Mouse (Mus musculus) myocyte (in vitro differentiated cells): ENCODE measurements around the gene Vav3. TPM values are rescaled to one million over a fixed set of nuclear protein-coding genes. Genes with fewer than 3 reads are reported as not detected.

Experiments used
- H3K27me3 ChIP-seq: one replicate; pipeline ENCODE4 v1.6.1; 2011; ENCODE audit not compliant: control insufficient read depth, insufficient read depth, insufficient read length
- H3K36me3 ChIP-seq: one replicate; pipeline ENCODE4 v1.6.1; 2011; ENCODE audit not compliant: control insufficient read depth, insufficient read depth
- H3K4me2 ChIP-seq: one replicate; pipeline ENCODE4 v1.6.1; 2011; ENCODE audit warnings: low read depth, control low read depth
- H3K4me3 ChIP-seq: one replicate; pipeline ENCODE4 v1.5.1; 2011; ENCODE audit warnings: mild to moderate bottlenecking, control low read depth, moderate library complexity
- H3K79me2 ChIP-seq: one replicate; pipeline ENCODE4 v1.6.1; 2011; ENCODE audit not compliant: control insufficient read depth, insufficient read depth
- H3ac ChIP-seq: one replicate; pipeline ENCODE4 v1.6.1; 2011; ENCODE audit not compliant: control insufficient read depth, insufficient read length
- CEBPB ChIP-seq: IDR thresholded peaks from 2 replicates; pipeline ENCODE4 v1.6.1; 2011; ENCODE audit warnings: mild to moderate bottlenecking, moderate library complexity; ENCODE audit not compliant: poor library complexity, insufficient read depth, severe bottlenecking
- E2F4 ChIP-seq: IDR thresholded peaks from one replicate; pipeline ENCODE4 v1.6.1; 2011; ENCODE audit warnings: mild to moderate bottlenecking, control low read depth, moderate library complexity; ENCODE audit not compliant: insufficient read depth
- MAX ChIP-seq: IDR thresholded peaks from one replicate; pipeline ENCODE4 v1.6.1; 2011; ENCODE audit warnings: low read depth, mild to moderate bottlenecking, control low read depth
- MYOD1 ChIP-seq, 3 experiments: IDR thresholded peaks; one replicate each; pipeline ENCODE4 v1.6.1; 2011; ENCODE audit warnings: control low read depth in 2 of 3, low read depth in 2 of 3, mild to moderate bottlenecking in 2 of 3, moderate library complexity in 1 of 3; ENCODE audit not compliant: insufficient read length in 2 of 3, control insufficient read depth in 1 of 3
- MYOG ChIP-seq, 3 experiments: IDR thresholded peaks; one replicate each; pipeline ENCODE4 v1.6.1; 2011; ENCODE audit warnings: control low read depth in 2 of 3, low read depth in 2 of 3, mild to moderate bottlenecking in 2 of 3; ENCODE audit not compliant: insufficient read length in 2 of 3, control insufficient read depth in 1 of 3, insufficient read depth in 1 of 3
- POLR2A ChIP-seq: IDR thresholded peaks from one replicate; pipeline ENCODE4 v1.6.1; 2011; ENCODE audit warnings: low read depth, mild to moderate bottlenecking, control low read depth, moderate library complexity; ENCODE audit not compliant: insufficient read length
- POLR2AphosphoS2 ChIP-seq: IDR thresholded peaks from one replicate; pipeline ENCODE4 v1.6.1; 2011; ENCODE audit warnings: low read depth, control low read depth; ENCODE audit not compliant: insufficient read length
- REST ChIP-seq: IDR thresholded peaks from one replicate; pipeline ENCODE4 v1.6.1; 2011; ENCODE audit warnings: mild to moderate bottlenecking, control low read depth, moderate library complexity; ENCODE audit not compliant: insufficient read depth, insufficient read length
- SRF ChIP-seq: IDR thresholded peaks from one replicate; pipeline ENCODE4 v1.6.1; 2011; ENCODE audit warnings: low read depth; ENCODE audit not compliant: control insufficient read depth, insufficient read length
- TCF12 ChIP-seq: IDR thresholded peaks from one replicate; pipeline ENCODE4 v1.6.1; 2011; ENCODE audit warnings: mild to moderate bottlenecking, control low read depth; ENCODE audit not compliant: poor library complexity, insufficient read depth, severe bottlenecking
- TCF3 ChIP-seq: IDR thresholded peaks from one replicate; pipeline ENCODE4 v1.6.1; 2011; ENCODE audit warnings: low read depth, control low read depth; ENCODE audit not compliant: insufficient read length
- USF1 ChIP-seq: IDR thresholded peaks from one replicate; pipeline ENCODE4 v1.6.1; 2011; ENCODE audit warnings: low read depth, mild to moderate bottlenecking, control low read depth, moderate library complexity
- polyA plus RNA-seq: library from polyadenylated mRNA; unstranded; fragments of >200 nt; fragmentation: generic; extraction: Trizol; gene quantifications from one replicate; pipeline ENCODE4 v1.2.1, GENCODE M21; 2012; ENCODE audit warnings: missing spikeins

Gene Vav3
- polyA plus RNA-seq, 1 experiment, result 0.95 TPM

- no peak overlapping the region for H3ac ChIP-seq
- H3K4me3 ChIP-seq, result no peak overlapping the region
- no peaks in the 10 kb centered on the region for H3K27me3 ChIP-seq
- H3K36me3 ChIP-seq, result no peaks in the 10 kb centered on the region
- H3K4me2 ChIP-seq, result peak overlapping the region; percentile 71
- TF ChIP-seq MAX, result no peak
- H3K79me2 ChIP-seq, result no peaks in the 10 kb centered on the region
Measured at GRCm38 (mm10) chr3:109308468-109308867, 32.0 kb upstream of the Vav3 start.

- Histone ChIP-seq H3K27me3 (no peaks in the 10 kb centered on the region), H3K79me2 (no peaks in the 10 kb centered on the region), H3K36me3 (no peaks in the 10 kb centered on the region), H3ac (no peak overlapping the region), H3K4me2 (peak overlapping the region; percentile 71), H3K4me3 (no peak overlapping the region)
- TF ChIP-seq USF1, result no peak
- TF ChIP-seq MYOD1 (IDR thresholded peaks at IDR 0.05; ENCODE audit: control insufficient read depth in 1 of 3, insufficient read length in 2 of 3, low read depth in 2 of 3), result peak in 2 of 3 experiments; percentile 66 to 75
- no peak for TF ChIP-seq TCF12
- no peak for TF ChIP-seq CEBPB
- no peak for TF ChIP-seq REST
- TF ChIP-seq TCF3, result no peak
- TF ChIP-seq E2F4, result no peak
Measured at GRCm38 (mm10) chr3:109309317-109310265, 30.9 kb upstream of the Vav3 start.

- Histone ChIP-seq H3K27me3 (no peaks in the 10 kb centered on the region), H3ac (no peak overlapping the region), H3K4me2 (no peak overlapping the region), H3K4me3 (no peak overlapping the region), H3K36me3 (no peaks in the 10 kb centered on the region), H3K79me2 (no peaks in the 10 kb centered on the region)
- TF ChIP-seq CEBPB (no peak), USF1 (no peak), E2F4 (no peak), REST (no peak), TCF12 (no peak), TCF3 (no peak), POLR2A (no peak), POLR2AphosphoS2 (no peak), SRF (no peak)
Measured at GRCm38 (mm10) chr3:109311172-109311824, 29.2 kb upstream of the Vav3 start.

- no peak overlapping the region for H3K4me3 ChIP-seq
- no peak for TF ChIP-seq CEBPB
- no peak for TF ChIP-seq REST
- TF ChIP-seq TCF12, result no peak
- TF ChIP-seq E2F4, result no peak
- no peak for TF ChIP-seq SRF
- no peak for TF ChIP-seq POLR2AphosphoS2
- no peak for TF ChIP-seq POLR2A
- TF ChIP-seq MYOG (IDR thresholded peaks at IDR 0.05; ENCODE audit: control insufficient read depth in 1 of 3, insufficient read depth in 1 of 3, insufficient read length in 2 of 3, low read depth in 2 of 3), result no peak
- TF ChIP-seq TCF3, result no peak
- TF ChIP-seq MYOD1 (IDR thresholded peaks at IDR 0.05; ENCODE audit: control insufficient read depth in 1 of 3, insufficient read length in 2 of 3, low read depth in 2 of 3), result no peak
- no peak for TF ChIP-seq MAX
- no peak for TF ChIP-seq USF1
- H3ac ChIP-seq, result no peak overlapping the region
- H3K4me2 ChIP-seq, result no peak overlapping the region
- H3K36me3 ChIP-seq, result no peaks in the 10 kb centered on the region
- H3K79me2 ChIP-seq, result no peaks in the 10 kb centered on the region
- no peaks in the 10 kb centered on the region for H3K27me3 ChIP-seq
Measured at GRCm38 (mm10) chr3:109311875-109312274, 28.6 kb upstream of the Vav3 start.

GRCm38 (mm10) chr3:109313501-109313900 lies 27.0 kb upstream of the Vav3 start:
- no peaks in the 10 kb centered on the region for H3K79me2 ChIP-seq
- no peaks in the 10 kb centered on the region for H3K36me3 ChIP-seq
- H3K4me2 ChIP-seq, result no peak overlapping the region
- H3ac ChIP-seq, result no peak overlapping the region
- H3K4me3 ChIP-seq, result no peak overlapping the region
- no peak for TF ChIP-seq CEBPB
- no peak for TF ChIP-seq SRF
- no peak for TF ChIP-seq MYOD1 (IDR thresholded peaks at IDR 0.05; ENCODE audit: control insufficient read depth in 1 of 3, insufficient read length in 2 of 3, low read depth in 2 of 3)
- TF ChIP-seq REST, result no peak
- no peak for TF ChIP-seq POLR2A
- TF ChIP-seq MAX, result no peak
- H3K27me3 ChIP-seq, result no peaks in the 10 kb centered on the region
